Mouse (Mus musculus) brain, embryonic 18.5 days (tissue): ENCODE data around the gene Prrg2.
"Not testable (repeated sequence)": the region's sequence is repeated elsewhere in the genome, so short reads cannot be mapped to it uniquely, and the experiment has no call there.

Source experiments
- DNase-seq: peaks from one replicate; pipeline ENCODE4 v3.0.0-alpha.2; 2012; ENCODE audit warnings: low read depth, low spot score

Prrg2 gene

GRCm38 (mm10) chr7:45036702-45037101, 25.8 kb downstream of the Prrg2 start:
- DNase-seq: no peak

DNA sequence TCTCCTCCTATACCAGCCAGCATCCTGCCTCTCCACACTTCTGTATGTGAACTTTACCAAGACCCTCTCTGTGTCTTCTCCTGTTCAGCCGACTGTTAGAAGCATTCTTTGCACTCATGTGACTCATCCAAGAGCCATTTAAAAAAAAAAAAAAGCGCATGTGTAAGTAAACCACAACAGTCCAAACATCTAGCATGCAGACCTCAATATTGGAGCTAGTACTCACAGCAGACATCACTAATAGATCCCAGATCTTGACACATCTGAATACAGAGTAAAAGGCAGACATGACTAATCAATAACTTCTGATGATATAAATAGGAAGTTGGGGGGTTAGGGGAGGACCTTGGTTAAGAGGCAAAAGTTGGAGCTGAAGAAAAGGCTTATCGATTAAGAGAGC, 26.8 kb downstream of the Prrg2 start:
- no peak for DNase-seq

GRCm38 (mm10) chr7:45033722-45034359, 28.6 kb downstream of the Prrg2 start:
- DNase-seq: no peak

- DNase-seq: no peak
These were observed 31.6 kb downstream of the Prrg2 start for GRCm38 (mm10) chr7:45030857-45031256.

DNA sequence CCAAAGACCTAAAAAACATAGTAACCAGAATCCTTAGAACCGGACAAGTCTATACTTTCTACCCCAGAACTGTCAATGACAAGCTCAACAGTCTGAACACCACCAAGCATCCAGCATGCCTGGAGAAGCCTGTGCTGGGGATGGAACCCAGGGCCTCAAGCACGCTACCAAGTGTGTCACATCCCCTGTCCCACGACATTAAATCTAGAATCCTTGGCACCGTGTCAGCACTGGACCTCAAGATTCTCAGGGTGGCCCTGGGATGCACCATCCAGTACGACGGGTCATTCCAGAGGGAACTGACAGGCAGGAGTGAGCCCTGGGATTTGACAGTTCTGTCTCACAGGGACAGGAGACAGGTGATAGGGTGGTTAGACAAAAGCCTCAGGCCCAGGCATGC, 32.5 kb downstream of the Prrg2 start:
- DNase-seq: no peak

GRCm38 (mm10) chr7:45028351-45028750, 34.1 kb downstream of the Prrg2 start:
- DNase-seq: no peak

DNA sequence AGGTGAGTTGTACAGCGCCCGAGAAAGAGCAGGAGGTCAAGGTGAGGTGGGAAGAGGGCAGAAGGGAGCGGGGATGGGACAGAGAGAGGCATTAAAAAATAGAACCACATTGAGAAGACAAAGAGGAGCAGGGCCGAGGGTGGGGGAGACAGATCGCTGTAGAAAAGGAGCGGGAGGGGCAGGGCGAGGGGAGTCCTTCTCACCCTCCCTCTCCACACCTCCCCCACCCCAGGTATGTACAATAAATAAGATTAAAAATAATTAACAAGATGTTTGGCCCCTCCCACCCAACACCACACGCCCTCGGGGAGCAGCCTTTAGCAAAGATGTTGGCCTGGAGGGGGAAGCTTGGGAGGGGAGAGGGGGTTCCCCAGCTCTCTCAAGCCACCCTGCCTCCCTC, 34.7 kb downstream of the Prrg2 start:
- no peak for DNase-seq

- no peak for DNase-seq
These were observed 36.2 kb downstream of the Prrg2 start for GRCm38 (mm10) chr7:45026256-45026655.

DNA sequence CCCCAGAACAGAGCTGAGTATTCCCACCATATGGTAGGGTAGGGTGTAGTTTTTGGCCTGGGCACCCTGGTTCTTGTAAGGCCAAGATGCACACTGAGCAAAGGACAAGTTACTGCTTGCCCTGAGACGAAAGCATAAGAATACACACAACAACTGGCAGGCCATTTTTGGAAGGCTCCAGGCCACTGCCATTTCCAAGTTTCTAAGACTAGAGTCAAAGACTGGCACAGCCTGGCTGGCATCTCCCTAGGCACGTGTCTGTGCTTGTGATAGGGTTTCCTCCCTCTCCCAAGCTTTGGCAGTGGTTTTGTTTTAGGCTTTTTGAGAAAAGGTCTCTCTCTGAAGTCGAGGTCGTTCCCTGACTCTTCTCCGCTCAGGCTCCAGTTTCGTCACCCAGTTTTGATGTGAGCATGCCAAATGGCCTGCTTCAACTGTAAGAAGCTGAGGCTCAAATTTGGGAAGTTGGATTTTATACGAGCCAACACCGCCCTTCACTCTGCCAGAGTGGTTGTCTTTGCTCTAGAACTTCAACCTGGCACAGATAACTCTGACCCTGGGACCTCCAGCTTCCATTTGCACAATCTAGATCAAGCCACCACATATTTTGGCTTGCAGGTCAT, 36.8 kb downstream of the Prrg2 start:
- DNase-seq: no peak

GRCm38 (mm10) chr7:45024281-45025248, 37.9 kb downstream of the Prrg2 start:
- DNase-seq: no peak

- DNase-seq: not testable (repeated sequence)
These were observed 38.8 kb downstream of the Prrg2 start for GRCm38 (mm10) chr7:45023711-45024110.

- DNase-seq: no peak
These were observed 42.3 kb downstream of the Prrg2 start for GRCm38 (mm10) chr7:45020225-45020624.

- DNase-seq: no peak
These were observed 43.4 kb downstream of the Prrg2 start for GRCm38 (mm10) chr7:45019031-45019571.

- peak; percentile 74 for DNase-seq
These were observed 45.0 kb downstream of the Prrg2 start, which contains the start of gene Rras for GRCm38 (mm10) chr7:45017242-45018061. Rras (plus strand) TSS chr7:45017961.

DNA sequence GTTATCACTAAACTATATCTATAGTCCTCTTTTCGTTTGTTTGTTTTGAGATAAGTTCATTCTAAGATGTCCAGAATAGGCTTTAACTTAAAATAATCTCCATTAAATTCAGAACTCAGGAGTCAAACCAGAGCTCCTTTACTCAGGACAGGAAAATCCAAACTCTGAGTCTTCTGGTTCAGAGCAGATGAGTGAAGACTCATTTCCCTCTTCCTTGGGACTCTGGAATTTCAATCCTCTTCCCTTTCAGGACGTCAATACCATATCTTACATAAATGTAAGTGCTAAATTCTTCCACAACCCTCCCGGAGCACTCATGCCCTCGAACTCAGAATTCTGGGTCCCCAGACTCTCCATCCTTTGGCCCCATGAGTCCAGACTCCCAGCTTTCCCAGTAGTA, 45.7 kb downstream of the Prrg2 start:
- DNase-seq: no peak

DNA sequence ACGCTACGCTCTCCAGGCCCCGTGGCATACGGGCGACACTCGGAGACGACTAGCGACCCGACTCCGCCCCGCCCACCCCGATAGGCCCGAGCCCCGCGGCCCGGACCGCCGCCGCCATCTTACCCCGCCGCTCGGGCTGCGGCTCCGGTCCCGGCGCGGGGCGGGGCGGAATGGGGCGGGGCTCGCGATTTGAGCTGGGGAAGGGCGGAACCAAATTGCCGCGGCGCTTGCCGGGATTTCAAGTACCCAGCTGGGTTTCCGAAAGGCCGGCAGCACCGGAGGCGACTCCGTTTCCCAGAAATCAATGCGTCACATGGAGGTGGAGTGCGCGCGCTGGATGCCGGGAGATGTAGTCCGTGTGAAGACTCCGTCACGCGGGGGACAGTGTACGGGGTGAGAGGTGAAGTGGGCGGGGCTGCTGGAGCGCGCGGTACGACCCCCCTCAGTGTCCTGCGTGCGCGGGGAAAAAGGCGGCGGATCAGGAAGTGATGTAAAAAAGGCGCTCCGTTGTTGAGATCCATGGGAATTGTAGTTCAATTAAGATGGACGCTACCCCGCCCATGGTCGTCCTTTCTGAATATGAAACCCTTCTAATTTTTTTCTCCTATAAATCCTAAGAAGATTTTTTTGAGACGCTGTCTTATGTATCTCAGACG, 46.4 kb downstream of the Prrg2 start, which contains the start of gene Scaf1:
Gene Scaf1, minus strand, starts transcription at position 407 of the 656 bp plus-strand sequence.
- peak; percentile 99 for DNase-seq

DNA sequence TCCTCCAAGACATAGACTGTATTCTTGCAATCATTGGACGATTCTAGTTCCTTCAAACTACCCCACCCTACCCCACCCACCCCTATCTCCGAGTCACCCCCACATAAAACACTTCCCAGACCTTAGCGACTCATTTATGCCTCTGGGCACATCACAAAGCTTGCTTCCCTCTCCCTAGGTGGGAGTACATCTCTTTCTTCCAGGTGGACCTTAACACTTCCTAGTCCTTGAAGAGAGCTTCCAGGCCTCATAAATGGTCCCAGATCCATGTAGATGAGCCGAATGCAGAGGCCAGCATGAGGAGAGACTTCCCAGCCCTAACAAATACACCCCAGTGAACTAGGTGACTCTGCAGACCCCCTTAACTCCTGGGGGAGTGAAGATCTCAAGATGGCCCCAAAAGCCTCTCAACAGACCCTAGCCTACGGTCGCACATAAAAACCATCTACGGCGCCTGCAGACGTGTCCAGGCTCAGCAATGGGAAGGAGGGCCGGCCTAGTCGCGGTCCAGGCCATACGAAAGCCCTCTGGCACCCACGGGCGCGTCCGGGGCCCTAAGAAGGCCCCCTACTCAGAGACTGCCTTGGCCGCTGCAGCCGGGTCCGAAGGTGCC, 47.0 kb downstream of the Prrg2 start:
- no peak for DNase-seq

GRCm38 (mm10) chr7:45014096-45014451, 48.4 kb downstream of the Prrg2 start:
- DNase-seq: no peak

DNA sequence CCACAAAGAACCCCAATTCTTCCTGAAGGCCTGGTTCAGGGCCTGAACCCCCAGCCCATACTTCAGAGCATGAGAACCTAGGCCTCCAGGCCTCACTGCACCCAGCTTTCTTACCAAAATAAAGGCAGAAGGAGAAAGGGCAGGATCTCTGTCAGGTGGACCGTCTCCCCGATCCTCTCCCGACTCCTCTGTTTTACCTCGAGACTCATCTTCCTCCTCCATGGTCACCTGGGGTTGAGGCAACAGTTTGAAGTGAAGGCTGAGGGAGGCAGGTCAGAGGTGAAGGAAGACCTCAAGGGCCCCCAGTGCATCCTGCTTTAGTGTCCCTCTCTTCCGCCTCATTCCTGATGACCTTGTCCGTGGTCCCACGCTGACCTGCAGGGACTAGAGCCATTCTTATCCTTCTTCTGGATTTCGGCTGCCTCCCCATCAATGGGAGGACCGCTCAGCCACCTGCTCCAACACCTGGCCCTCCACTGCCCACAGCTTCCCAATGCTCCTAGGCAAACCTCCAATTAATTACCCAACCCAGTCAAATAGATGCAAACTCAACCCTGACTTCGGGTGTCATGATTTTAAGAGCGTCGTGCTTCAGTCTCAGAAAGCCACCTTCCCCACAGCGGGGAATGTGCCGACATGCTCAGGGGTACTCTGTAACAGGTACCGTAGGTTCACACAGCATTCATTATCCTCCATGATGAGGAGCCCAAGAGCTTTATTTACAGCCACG, 48.9 kb downstream of the Prrg2 start:
- DNase-seq: no peak

GRCm38 (mm10) chr7:45012824-45013223, 49.7 kb downstream of the Prrg2 start:
- no peak for DNase-seq
